Mouse (Mus musculus): ENCODE data around the gene Babam2. TPM values are rescaled to one million over a fixed set of nuclear protein-coding genes. Genes with fewer than 3 reads are reported as not detected.
A peak's percentile ranks its signal among the peaks of the same experiment; 100 is the strongest.
"Not testable (repeated sequence)": the region's sequence is repeated elsewhere in the genome, so short reads cannot be mapped to it uniquely, and the experiment has no call there.

The Babam2 gene
- total RNA-seq, 2 experiments from 2014 or later, result 49.3 to 50.4 TPM

GRCm38 (mm10) chr5:31765824-31766223, 68.3 kb downstream of the Babam2 start:
- H3K27ac ChIP-seq, result no peak overlapping the region
- TF ChIP-seq CTCF (conservative IDR thresholded peaks at IDR 0.05), result no peak
- no peak overlapping the region for H3K4me3 ChIP-seq
- DNase-seq (ENCODE audit: low spot score in 2 of 2), result no peak

GRCm38 (mm10) chr5:31766841-31767542, 69.5 kb downstream of the Babam2 start:
- TF ChIP-seq CTCF (conservative IDR thresholded peaks at IDR 0.05), result no peak

GRCm38 (mm10) chr5:31771486-31771885, 74.0 kb downstream of the Babam2 start:
- DNase-seq (ENCODE audit: low spot score in 2 of 2), result no peak
- no peak overlapping the region for H3K27ac ChIP-seq
- H3K4me3 ChIP-seq, result no peak overlapping the region
- TF ChIP-seq CTCF (conservative IDR thresholded peaks at IDR 0.05), result no peak

More at GRCm38 (mm10) chr5:31766841-31767542, 69.5 kb downstream of the Babam2 start:
- Histone ChIP-seq H3K4me3 (no peak overlapping the region), H3K27ac (peak overlapping the region; percentile 65)
- no peak for DNase-seq (ENCODE audit: low spot score in 2 of 2)

- DNase-seq (ENCODE audit: low spot score in 2 of 2), result no peak
- no peak overlapping the region for H3K27ac ChIP-seq
- H3K4me3 ChIP-seq, result no peak overlapping the region
- no peak for TF ChIP-seq CTCF (conservative IDR thresholded peaks at IDR 0.05)
These were observed 74.4 kb downstream of the Babam2 start for GRCm38 (mm10) chr5:31771921-31772320.

DNA sequence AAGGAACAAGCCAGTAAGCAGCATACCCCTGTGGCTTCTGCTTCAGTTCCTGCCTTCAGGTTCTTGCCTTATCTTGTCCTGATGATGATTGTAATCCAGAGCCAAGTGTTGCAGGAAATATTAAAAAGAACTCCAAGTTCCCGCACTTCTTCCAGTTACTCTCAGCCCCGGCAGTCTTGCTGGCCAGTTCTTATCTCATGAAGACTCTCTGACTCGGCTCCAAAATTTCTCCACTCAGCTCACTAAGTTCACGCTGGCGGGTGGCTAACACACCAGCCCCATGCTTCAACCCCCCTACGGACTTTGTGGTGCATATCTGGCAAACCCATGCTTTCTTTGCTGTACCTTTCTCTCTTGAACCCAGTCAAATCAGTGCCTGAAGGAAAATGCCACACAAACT, 77.5 kb downstream of the Babam2 start:
- no peak for DNase-seq (ENCODE audit: low spot score in 2 of 2)
- H3K27ac ChIP-seq, result no peak overlapping the region
- H3K4me3 ChIP-seq, result no peak overlapping the region
- no peak for TF ChIP-seq CTCF (conservative IDR thresholded peaks at IDR 0.05)

DNA sequence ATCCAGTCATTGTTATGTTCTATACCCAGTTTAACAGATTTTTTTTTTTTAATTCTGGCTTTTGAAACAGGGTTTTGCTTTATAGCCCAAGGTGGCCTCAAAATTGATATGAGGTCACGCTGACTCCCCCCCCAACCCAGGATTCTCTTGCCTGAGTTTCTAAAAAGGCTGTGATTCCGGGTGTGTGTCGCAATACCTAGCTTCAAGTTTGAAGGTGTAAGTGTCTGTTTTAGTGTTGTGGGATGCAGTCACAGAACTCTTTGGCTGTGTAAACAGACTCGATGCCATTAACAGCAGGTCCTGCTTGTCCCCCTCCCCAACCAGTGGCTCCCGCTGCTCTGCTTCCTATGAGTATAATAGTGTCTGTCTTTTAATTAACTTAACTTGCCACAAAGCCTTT, 84.1 kb downstream of the Babam2 start:
- Histone ChIP-seq H3K4me3 (no peak overlapping the region), H3K27ac (no peak overlapping the region)
- no peak for TF ChIP-seq CTCF (conservative IDR thresholded peaks at IDR 0.05)
- no peak for DNase-seq (ENCODE audit: low spot score in 2 of 2)

GRCm38 (mm10) chr5:31787201-31787600, 89.7 kb downstream of the Babam2 start:
- Histone ChIP-seq H3K27ac (no peak overlapping the region), H3K4me3 (no peak overlapping the region)
- DNase-seq (ENCODE audit: low spot score in 2 of 2), result no peak
- TF ChIP-seq CTCF (conservative IDR thresholded peaks at IDR 0.05), result no peak

DNA sequence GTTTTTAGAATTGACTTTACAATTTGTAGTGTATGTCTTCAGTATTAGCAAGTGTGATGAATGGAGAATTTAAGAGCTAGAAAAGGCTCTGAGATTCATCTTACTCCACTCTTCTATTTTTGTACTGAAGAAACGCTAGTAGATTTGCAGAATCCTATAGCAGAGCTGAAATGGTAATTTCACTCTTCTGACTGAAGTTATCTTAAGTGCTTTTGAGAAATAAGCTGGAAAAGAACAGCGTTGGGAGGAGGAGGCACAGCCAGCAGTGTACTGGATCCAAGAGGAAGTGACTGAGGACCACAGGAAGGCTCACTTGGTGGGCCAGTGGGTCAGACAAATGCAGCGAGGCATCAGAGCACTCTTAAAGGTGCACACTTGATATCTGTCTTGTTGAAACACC, 90.1 kb downstream of the Babam2 start:
- Histone ChIP-seq H3K27ac (no peak overlapping the region), H3K4me3 (no peak overlapping the region)
- TF ChIP-seq CTCF (conservative IDR thresholded peaks at IDR 0.05), result no peak
- no peak for DNase-seq (ENCODE audit: low spot score in 2 of 2)

DNA sequence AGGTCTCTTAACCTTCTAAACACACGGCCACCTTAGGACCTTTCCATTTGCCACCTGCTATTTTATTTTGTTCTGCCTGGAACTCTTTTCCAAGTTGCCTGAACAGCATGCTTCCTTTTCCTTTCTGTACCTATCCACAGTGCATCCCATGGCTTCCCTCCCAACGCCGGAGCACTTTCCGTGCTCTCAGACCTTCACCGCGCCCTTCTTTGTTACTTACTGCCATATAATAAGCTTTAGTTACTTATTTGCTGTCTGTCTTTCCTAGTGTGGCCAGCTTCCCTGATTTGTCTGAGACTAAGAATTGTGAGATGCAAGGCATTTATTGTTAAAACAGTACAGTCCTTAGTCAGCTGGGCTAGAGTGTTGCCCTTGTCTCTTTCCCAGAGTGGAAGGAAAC, 94.9 kb downstream of the Babam2 start:
- TF ChIP-seq CTCF (conservative IDR thresholded peaks at IDR 0.05), result no peak
- Histone ChIP-seq H3K27ac (no peak overlapping the region), H3K4me3 (no peak overlapping the region)
- no peak for DNase-seq (ENCODE audit: low spot score in 2 of 2)

GRCm38 (mm10) chr5:31792863-31793262, 95.4 kb downstream of the Babam2 start:
- Histone ChIP-seq H3K4me3 (no peak overlapping the region), H3K27ac (no peak overlapping the region)
- no peak for DNase-seq (ENCODE audit: low spot score in 2 of 2)
- no peak for TF ChIP-seq CTCF (conservative IDR thresholded peaks at IDR 0.05)

DNA sequence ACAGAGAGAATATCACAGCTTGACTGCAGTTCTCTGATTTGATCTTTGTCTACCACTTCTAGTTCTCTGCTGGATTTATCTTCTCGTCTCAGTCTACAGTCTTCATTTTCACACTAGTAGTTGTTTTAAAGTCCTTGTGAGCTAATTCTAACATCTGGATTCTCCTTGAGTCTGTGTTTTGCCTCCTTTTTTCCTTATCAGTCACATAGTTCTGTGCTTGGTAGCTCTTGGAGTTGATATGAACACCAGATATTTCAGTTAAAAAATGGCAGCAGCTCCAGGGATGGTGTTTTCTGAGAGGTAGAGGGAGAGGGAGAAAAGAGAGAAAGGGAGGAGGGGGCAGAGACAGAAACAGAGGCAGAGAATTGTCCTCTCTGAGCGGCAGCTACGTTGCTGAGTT, 97.9 kb downstream of the Babam2 start:
- DNase-seq (ENCODE audit: low spot score in 2 of 2), result no peak
- no peak for TF ChIP-seq CTCF (conservative IDR thresholded peaks at IDR 0.05)
- Histone ChIP-seq H3K27ac (no peak overlapping the region), H3K4me3 (no peak overlapping the region)

DNA sequence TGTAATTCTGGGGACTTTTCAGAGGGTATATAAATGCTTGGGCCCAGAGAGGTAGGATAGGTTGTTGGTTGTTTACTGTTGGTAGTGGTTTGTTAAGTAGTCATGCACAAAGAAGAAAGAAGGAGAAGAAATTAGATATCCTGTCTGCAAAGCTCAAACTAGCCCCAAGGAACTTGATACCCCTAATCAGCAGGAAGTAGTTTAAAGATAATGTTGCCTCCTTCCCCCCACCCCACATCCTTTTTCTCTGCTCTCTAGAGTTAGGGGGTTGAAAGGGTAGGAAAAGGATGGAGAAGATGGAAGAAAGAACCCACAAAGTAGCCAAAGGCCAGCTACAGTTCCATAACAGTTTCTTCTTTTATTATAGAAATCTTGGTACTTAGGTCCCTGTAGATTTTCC, 99.5 kb downstream of the Babam2 start:
- no peak for DNase-seq (ENCODE audit: low spot score in 2 of 2)
- Histone ChIP-seq H3K27ac (no peak overlapping the region), H3K4me3 (no peak overlapping the region)
- TF ChIP-seq CTCF (conservative IDR thresholded peaks at IDR 0.05), result no peak

- not testable (repeated sequence) for H3K4me3 ChIP-seq
- H3K27ac ChIP-seq, result peak overlapping the region; percentile 43; the same call in 1 of the 2 replicates
These were observed 106.7 kb downstream of the Babam2 start for GRCm38 (mm10) chr5:31804211-31804610.

GRCm38 (mm10) chr5:31804751-31805150, 107.3 kb downstream of the Babam2 start:
- no peak for TF ChIP-seq CTCF (conservative IDR thresholded peaks at IDR 0.05)
- DNase-seq (ENCODE audit: low spot score in 2 of 2), result no peak
- peak overlapping the region; percentile 43; the same call in 1 of the 2 replicates for H3K27ac ChIP-seq
- no peak overlapping the region for H3K4me3 ChIP-seq

More at GRCm38 (mm10) chr5:31804211-31804610, 106.7 kb downstream of the Babam2 start:
- DNase-seq (ENCODE audit: low spot score in 2 of 2), result not testable (repeated sequence)
